Mouse (Mus musculus) gastrocnemius, postnatal 14 days (tissue): ENCODE measurements around the gene Cdkn2c. TPM values are rescaled to one million over a fixed set of nuclear protein-coding genes. Genes with fewer than 3 reads are reported as not detected.
A peak's percentile ranks its signal among the peaks of the same experiment; 100 is the strongest.
"Not testable (repeated sequence)": the region's sequence is repeated elsewhere in the genome, so short reads cannot be mapped to it uniquely, and the experiment has no call there.

Experiments used
- DNase-seq: peaks from one replicate; pipeline ENCODE4 v3.0.0; 2021; ENCODE audit warnings: mixed read lengths
- intact Hi-C: fragments of 180-260 bp; cut with DNase I; formaldehyde crosslinking; loops from one replicate; pipeline ENCODE4 v1.15.1; 2025; ENCODE audit warnings: low total_unique reads
- long read RNA-seq, 2 experiments: library from polyadenylated mRNA; stranded (forward); transcript quantifications; one replicate each; pipeline ENCODE4 v2.0.0; 2021
- total RNA-seq, 2 experiments: library from RNA; stranded (reverse); gene quantifications; 2 replicates each; pipeline ENCODE4 v1.2.3; 2021

The Cdkn2c gene
- total RNA-seq, result 10 to 100 TPM; 12.2 to 12.4 TPM
- long read RNA-seq, experiment 1, transcript Cdkn2c-202 (3 exons, 2,471 nt), result major isoform, 12 of 22 reads
- long read RNA-seq, experiment 1, transcript Cdkn2c-201 (2 exons, 1,106 nt), result minor isoform, 10 of 22 reads
- long read RNA-seq, experiment 1, partial matches to known transcripts, result 0 of 22 reads
- long read RNA-seq, experiment 1, other reads (novel, unspliced or antisense), result 0 of 22 reads
- long read RNA-seq, experiment 2, transcript Cdkn2c-202 (3 exons, 2,471 nt), result major isoform, 22 of 25 reads
- long read RNA-seq, experiment 2, partial matches to known transcripts, result 0 of 25 reads
- long read RNA-seq, experiment 2, other reads (novel, unspliced or antisense), result 0 of 25 reads

- peak; percentile 90 for DNase-seq
- intact Hi-C loops, result no loop called here
Measured at GRCm38 (mm10) chr4:109666461-109667269, at the start of gene Cdkn2c. Gene Cdkn2c (minus strand): TSS chr4:109667189.

DNA sequence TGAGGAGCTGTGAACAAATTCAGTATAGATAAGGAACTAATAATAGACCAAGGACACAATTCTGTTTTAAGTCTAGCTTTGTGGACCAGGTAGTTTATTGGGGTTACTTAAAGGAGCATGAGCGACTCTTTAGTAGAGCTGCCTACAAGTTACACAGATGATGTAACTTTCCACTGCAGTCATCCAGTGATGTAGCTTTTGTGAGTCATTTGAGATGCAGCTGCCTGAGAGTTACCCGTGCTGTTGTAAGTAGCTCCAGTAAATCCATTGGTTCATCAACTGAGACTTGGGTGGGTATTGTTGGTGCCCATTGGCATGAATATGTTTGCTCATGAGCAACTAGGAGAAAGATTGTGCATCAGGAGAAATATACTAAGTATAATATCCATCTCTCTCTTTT is 38.4 kb upstream of the Cdkn2c start:
- no peak for DNase-seq
- intact Hi-C loops, result loop anchor here (5.0 to 10.0 kb wide), 2 partner anchors 131 to 198 kb away; no protein-coding TSS in a partner anchor

- intact Hi-C loops, result loop anchor here (10.0 kb wide), 1 partner anchor 129 kb away; no protein-coding TSS in a partner anchor
- DNase-seq, result no peak
Measured at GRCm38 (mm10) chr4:109703568-109703967, 36.6 kb upstream of the Cdkn2c start.

DNA sequence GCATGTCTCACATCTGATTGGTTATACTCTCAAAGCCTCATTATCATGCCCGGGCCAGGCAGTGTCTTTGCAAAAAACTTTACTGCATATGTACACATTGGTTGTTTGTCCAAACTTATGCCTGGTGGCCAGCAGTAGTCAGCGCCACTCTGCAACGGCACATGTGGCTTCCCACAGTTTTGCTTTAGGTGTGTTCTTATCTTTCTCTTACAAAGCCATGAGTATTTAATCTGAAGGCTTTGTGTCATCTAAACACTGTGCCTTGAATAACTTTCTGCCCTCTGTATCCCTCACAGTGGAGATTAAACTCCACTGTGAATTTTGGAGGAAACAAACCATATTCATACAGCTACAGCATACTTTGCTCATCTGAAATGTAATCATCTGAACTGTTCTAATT is 33.7 kb upstream of the Cdkn2c start:
- not testable (repeated sequence) for DNase-seq
- intact Hi-C loops, result loop anchor here (10.0 kb wide), 1 partner anchor 126 kb away; no protein-coding TSS in a partner anchor

DNA sequence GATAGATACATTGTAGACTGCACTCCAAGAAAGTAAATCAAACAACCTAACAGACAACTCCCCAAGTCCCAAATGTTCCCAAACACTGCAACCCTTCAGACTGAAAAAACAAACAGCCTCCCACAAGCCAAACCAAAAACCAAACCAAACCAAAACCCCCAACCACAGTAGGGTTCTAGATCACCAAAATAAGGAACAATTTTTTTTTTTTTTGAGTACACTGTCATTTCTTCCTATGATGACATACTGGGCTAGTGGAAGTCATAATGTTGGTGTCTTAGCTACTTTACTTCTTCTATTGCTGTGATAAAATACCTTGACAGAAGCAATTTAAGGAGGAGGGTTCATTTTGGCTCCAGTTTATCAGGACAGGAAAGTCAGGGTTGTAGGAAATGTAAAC is 25.7 kb upstream of the Cdkn2c start:
- DNase-seq, result no peak
- intact Hi-C loops, result no loop called here

DNA sequence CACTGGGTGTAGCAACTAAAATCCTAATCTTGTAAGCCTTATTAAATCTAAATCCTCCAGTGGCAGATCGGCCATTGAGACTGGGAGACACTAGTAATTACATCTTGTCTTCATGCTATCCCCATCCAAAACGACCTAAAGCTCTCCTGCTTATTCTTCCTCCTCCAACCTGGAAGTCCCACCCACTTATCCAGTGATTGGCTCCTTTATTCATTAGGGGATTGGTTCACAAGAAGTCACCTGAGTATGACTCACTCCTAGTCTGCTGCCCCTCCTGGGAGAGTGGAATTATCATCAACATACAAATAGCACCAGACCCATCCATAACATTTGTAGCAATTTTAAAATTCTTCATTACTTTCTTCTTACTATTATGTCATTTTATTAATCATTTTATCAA is 16.6 kb upstream of the Cdkn2c start:
- intact Hi-C loops, result no loop called here

GRCm38 (mm10) chr4:109677221-109677620 is 10.2 kb upstream of the Cdkn2c start:
- intact Hi-C loops, result no loop called here
- DNase-seq, result no peak

More for the DNA sequence above, 16.6 kb upstream of the Cdkn2c start:
- no peak for DNase-seq

- peak; percentile 98 for DNase-seq
- intact Hi-C loops, result no loop called here
Measured at GRCm38 (mm10) chr4:109676218-109677215, 9.5 kb upstream of the Cdkn2c start, which contains the start of gene Faf1. Gene Faf1 (plus strand): TSS chr4:109676588.

DNA sequence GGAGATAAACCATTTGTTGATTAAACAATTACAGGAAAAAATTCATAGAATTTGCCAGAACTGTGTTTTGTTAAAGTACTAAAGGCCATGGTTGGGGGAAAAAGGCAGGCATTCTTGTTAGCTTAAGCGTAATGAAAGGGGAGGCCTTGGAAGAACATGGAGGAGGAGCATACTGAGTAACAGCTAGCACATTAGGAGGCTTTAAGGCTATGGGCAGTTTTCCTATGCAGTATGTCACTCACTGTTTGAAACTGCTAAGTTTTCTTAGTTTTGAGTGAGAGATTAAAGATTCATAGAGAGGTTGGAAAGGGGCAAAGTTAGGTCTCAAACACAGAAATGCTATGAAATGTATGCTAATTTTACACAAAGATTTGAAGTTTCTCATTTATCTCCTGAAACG is 7.1 kb upstream of the Cdkn2c start:
- DNase-seq, result no peak
- intact Hi-C loops, result no loop called here

- no peak for DNase-seq
- intact Hi-C loops, result no loop called here
Measured at GRCm38 (mm10) chr4:109671941-109672340, 5.0 kb upstream of the Cdkn2c start.

GRCm38 (mm10) chr4:109670213-109670612 is 3.2 kb upstream of the Cdkn2c start:
- intact Hi-C loops, result no loop called here
- no peak for DNase-seq

DNA sequence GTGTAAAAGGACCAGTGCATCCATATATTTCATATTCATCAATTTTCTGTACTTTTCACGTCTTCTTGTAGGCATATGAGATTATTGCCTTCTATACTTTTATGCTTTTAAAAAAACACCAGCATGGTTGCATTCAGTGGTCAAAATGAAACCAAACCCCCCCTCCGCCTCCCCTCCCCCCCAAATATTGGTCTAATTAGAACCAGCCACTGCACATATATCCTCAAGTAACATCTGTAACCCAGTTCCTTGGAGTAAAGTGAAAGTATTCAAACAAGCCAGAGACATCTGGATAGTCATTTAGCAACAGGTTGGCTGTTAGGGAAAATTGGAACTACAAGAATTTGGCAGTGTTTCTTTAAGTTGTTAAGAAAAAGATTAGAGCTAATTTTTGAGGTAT is 529 bp upstream of the Cdkn2c start:
- no peak for DNase-seq
- intact Hi-C loops, result no loop called here

DNA sequence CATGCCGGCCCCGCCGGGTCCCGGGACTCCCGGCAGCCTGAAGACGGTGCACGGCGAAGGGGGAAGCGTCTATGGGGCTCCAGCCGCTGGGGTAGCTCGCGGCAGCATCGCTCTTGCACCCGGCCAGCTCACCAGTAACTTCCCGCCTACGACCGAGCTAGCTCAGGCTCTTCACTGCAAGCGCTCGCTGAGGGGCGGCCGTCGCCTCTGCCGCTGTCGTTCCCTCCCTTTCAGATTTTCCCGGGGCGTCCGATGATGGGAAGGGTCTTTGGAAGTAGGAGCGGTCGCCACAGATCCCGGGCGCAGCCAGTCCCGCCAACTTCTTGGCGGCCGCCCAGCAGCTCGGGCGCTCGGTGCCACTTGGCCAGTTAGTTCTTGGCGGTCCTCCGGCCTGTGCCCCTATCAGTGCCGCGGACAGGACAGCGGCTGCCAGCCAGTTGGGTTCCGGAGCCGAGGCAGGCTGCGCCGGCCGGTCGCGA is 968 bp downstream of the Cdkn2c start:
- intact Hi-C loops, result no loop called here
- DNase-seq, result peak; percentile 68

DNA sequence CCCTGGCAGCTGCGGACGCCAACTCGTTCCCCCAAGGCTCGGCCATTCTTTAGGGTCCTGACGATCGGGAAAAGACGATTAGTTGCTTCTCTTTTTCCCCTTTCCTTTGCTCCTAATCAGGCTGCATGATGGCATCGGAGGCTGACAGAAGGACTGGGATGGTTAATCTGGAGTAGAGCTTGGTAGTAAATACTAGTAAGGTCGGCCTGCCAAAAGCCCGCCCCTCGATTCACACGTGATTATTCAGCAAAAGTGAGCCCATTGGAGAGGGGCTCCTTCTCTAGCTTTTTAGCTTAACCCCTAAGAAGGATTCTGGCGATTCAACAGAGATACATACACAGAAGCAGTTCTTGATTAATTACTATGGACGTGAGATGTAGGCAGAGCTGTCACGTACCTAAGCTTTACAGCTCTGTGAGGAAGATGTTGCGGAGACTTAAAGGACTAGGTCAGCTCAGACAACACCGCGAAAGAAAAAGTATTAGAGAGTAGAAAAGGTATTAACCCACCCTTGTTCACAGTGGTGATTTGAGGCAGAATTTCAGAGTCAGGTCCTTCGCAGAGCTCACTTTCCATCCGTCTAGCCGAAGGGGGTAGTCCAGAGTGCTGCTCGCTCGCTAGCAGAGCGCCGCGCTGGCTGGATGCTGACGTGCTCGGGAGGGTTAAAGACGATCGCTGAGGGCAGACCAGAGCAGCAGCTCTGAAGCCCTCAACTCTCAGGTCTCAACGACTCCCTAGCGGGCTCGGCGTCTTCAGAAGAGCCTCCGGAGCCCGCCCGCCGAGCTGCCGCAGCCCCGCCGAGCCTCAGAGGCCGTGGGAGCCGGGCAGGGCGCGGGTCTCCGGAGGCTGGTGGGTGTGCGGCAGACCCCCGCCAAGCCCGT is 1.6 kb downstream of the Cdkn2c start:
- intact Hi-C loops, result no loop called here
- peak; percentile 82 for DNase-seq

- intact Hi-C loops, result no loop called here
- DNase-seq, result no peak
Measured at GRCm38 (mm10) chr4:109664091-109664490, 2.9 kb downstream of the Cdkn2c start.

GRCm38 (mm10) chr4:109662271-109662670 is 4.7 kb downstream of the Cdkn2c start:
- intact Hi-C loops, result no loop called here
- no peak for DNase-seq

DNA sequence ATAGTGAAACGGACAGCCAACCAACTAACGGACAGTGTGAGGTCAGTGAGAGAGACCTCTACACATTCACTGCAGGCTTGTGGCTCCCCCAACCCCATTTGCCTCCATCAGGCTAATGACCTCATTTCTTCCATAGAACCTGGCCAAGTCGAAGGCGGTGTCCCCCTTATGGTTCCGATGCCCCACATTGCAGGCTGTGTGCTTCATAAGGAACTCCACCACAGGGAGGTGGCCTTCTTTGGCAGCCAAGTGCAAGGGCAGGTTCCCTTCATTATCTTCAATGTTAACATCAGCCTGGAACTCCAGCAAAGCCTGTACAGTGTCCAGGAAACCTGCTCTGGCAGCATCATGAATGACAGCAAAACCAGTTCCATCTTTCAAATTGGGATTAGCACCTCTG is 5.8 kb downstream of the Cdkn2c start:
- no peak for DNase-seq
- intact Hi-C loops, result no loop called here

- DNase-seq, result no peak
- intact Hi-C loops, result no loop called here
Measured at GRCm38 (mm10) chr4:109660568-109660967, 6.4 kb downstream of the Cdkn2c start.
